Mouse (Mus musculus) myocyte (in vitro differentiated cells): ENCODE results near the gene Nt5dc2. TPM values are rescaled to one million over a fixed set of nuclear protein-coding genes. Genes with fewer than 3 reads are reported as not detected.
A peak's percentile ranks its signal among the peaks of the same experiment; 100 is the strongest.

ENCODE experiments used
- H3K27me3 ChIP-seq: one replicate; pipeline ENCODE4 v1.6.1; 2011; ENCODE audit not compliant: control insufficient read depth, insufficient read depth, insufficient read length
- H3K36me3 ChIP-seq: one replicate; pipeline ENCODE4 v1.6.1; 2011; ENCODE audit not compliant: control insufficient read depth, insufficient read depth
- H3K4me2 ChIP-seq: one replicate; pipeline ENCODE4 v1.6.1; 2011; ENCODE audit warnings: low read depth, control low read depth
- H3K4me3 ChIP-seq: one replicate; pipeline ENCODE4 v1.5.1; 2011; ENCODE audit warnings: mild to moderate bottlenecking, control low read depth, moderate library complexity
- H3K79me2 ChIP-seq: one replicate; pipeline ENCODE4 v1.6.1; 2011; ENCODE audit not compliant: control insufficient read depth, insufficient read depth
- H3ac ChIP-seq: one replicate; pipeline ENCODE4 v1.6.1; 2011; ENCODE audit not compliant: control insufficient read depth, insufficient read length
- CEBPB ChIP-seq: IDR thresholded peaks from 2 replicates; pipeline ENCODE4 v1.6.1; 2011; ENCODE audit warnings: mild to moderate bottlenecking, moderate library complexity; ENCODE audit not compliant: poor library complexity, insufficient read depth, severe bottlenecking
- E2F4 ChIP-seq: IDR thresholded peaks from one replicate; pipeline ENCODE4 v1.6.1; 2011; ENCODE audit warnings: mild to moderate bottlenecking, control low read depth, moderate library complexity; ENCODE audit not compliant: insufficient read depth
- MAX ChIP-seq: IDR thresholded peaks from one replicate; pipeline ENCODE4 v1.6.1; 2011; ENCODE audit warnings: low read depth, mild to moderate bottlenecking, control low read depth
- MYOD1 ChIP-seq, 3 experiments: IDR thresholded peaks; one replicate each; pipeline ENCODE4 v1.6.1; 2011; ENCODE audit warnings: control low read depth in 2 of 3, low read depth in 2 of 3, mild to moderate bottlenecking in 2 of 3, moderate library complexity in 1 of 3; ENCODE audit not compliant: insufficient read length in 2 of 3, control insufficient read depth in 1 of 3
- MYOG ChIP-seq, 3 experiments: IDR thresholded peaks; one replicate each; pipeline ENCODE4 v1.6.1; 2011; ENCODE audit warnings: control low read depth in 2 of 3, low read depth in 2 of 3, mild to moderate bottlenecking in 2 of 3; ENCODE audit not compliant: insufficient read length in 2 of 3, control insufficient read depth in 1 of 3, insufficient read depth in 1 of 3
- POLR2A ChIP-seq: IDR thresholded peaks from one replicate; pipeline ENCODE4 v1.6.1; 2011; ENCODE audit warnings: low read depth, mild to moderate bottlenecking, control low read depth, moderate library complexity; ENCODE audit not compliant: insufficient read length
- POLR2AphosphoS2 ChIP-seq: IDR thresholded peaks from one replicate; pipeline ENCODE4 v1.6.1; 2011; ENCODE audit warnings: low read depth, control low read depth; ENCODE audit not compliant: insufficient read length
- REST ChIP-seq: IDR thresholded peaks from one replicate; pipeline ENCODE4 v1.6.1; 2011; ENCODE audit warnings: mild to moderate bottlenecking, control low read depth, moderate library complexity; ENCODE audit not compliant: insufficient read depth, insufficient read length
- SRF ChIP-seq: IDR thresholded peaks from one replicate; pipeline ENCODE4 v1.6.1; 2011; ENCODE audit warnings: low read depth; ENCODE audit not compliant: control insufficient read depth, insufficient read length
- TCF12 ChIP-seq: IDR thresholded peaks from one replicate; pipeline ENCODE4 v1.6.1; 2011; ENCODE audit warnings: mild to moderate bottlenecking, control low read depth; ENCODE audit not compliant: poor library complexity, insufficient read depth, severe bottlenecking
- TCF3 ChIP-seq: IDR thresholded peaks from one replicate; pipeline ENCODE4 v1.6.1; 2011; ENCODE audit warnings: low read depth, control low read depth; ENCODE audit not compliant: insufficient read length
- USF1 ChIP-seq: IDR thresholded peaks from one replicate; pipeline ENCODE4 v1.6.1; 2011; ENCODE audit warnings: low read depth, mild to moderate bottlenecking, control low read depth, moderate library complexity
- polyA plus RNA-seq: library from polyadenylated mRNA; unstranded; fragments of >200 nt; fragmentation: generic; extraction: Trizol; gene quantifications from one replicate; pipeline ENCODE4 v1.2.1, GENCODE M21; 2012; ENCODE audit warnings: missing spikeins

The Nt5dc2 gene
- polyA plus RNA-seq, 1 experiment: 243 TPM

DNA sequence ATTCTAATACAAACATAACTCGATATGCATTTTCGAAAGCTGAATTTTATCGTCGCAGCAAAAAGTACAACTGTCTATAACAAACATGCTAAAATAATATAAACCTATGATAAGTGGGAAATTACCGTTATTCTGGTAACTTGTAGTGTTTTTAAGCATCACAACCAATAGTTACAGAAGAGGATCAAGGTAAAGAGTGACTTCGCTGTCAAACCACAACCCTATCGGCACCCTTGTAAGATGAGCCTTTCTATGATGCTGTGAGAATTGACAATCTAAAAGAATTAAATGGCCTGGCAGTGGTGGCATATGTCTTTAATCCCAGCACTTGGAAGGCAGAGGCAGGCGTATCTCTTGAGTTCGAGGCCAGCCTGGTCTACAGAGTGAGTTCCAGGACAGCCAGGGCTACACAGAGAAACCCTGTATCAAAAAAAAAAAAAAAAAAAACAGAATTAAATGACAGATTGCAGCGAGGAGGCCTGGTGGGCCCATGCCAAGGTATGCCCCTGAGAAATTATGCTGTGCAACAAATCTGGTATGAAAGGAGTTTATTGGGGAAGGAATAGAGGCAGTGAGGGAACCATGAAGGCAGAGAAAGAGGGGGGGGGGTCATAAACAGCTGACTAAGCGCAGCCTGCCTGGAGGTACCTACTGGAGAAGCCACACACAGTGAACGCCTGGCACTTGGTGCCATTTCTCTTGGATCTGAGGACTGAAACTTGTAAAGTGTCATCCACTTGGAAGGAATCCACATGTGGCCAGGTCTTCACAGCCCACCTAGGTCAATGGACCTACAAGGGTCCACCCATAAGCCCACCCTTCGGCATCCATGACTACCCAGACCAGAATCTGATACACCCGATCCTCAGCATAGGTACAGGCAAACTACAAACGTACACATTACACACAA is 1.3 kb upstream of the Nt5dc2 start:
- Histone ChIP-seq H3K79me2 (peaks cover 28% of the 10 kb centered on the region), H3K4me2 (peak overlapping the region; percentile 77), H3K4me3 (peak overlapping the region; percentile 94), H3ac (peak overlapping the region; percentile 74), H3K36me3 (no peaks in the 10 kb centered on the region), H3K27me3 (no peaks in the 10 kb centered on the region)
- TF ChIP-seq POLR2A (no peak), POLR2AphosphoS2 (no peak), REST (no peak), E2F4 (no peak), MYOG (IDR thresholded peaks at IDR 0.05; ENCODE audit: control insufficient read depth in 1 of 3, insufficient read depth in 1 of 3, insufficient read length in 2 of 3, low read depth in 2 of 3) (no peak), SRF (no peak), CEBPB (no peak), USF1 (no peak), TCF3 (no peak), TCF12 (no peak), MAX (no peak), MYOD1 (IDR thresholded peaks at IDR 0.05; ENCODE audit: control insufficient read depth in 1 of 3, insufficient read length in 2 of 3, low read depth in 2 of 3) (no peak)

DNA sequence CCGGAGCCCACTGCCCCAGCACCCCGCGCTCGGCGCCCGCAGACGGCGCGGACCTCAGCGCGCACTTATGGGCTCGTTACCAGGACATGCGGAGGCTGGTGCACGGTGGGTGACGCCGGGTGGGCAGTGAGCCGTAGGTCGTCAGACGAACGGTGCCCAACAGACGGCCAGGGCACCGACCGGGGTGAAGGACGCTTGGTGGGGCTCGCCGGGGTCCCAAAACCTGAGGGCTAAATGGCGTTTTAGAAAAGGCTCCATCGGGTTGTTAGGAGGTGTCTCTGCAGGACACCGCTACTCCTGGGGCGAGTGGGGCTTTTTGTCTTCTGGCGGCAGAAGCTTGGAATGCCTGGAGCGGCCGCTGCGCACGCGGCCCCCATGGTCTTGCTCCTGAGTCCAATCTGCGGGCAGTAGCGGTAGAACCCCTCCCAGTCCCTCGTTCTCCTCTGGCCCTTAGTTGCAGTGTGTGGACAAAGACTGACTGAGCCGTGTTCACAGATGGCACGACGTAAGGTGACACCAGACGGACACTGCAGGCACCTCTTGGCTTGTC is 494 bp downstream of the Nt5dc2 start:
- TF ChIP-seq USF1 (no peak), POLR2AphosphoS2 (no peak), TCF3 (no peak), MYOD1 (IDR thresholded peaks at IDR 0.05; ENCODE audit: control insufficient read depth in 1 of 3, insufficient read length in 2 of 3, low read depth in 2 of 3) (no peak), POLR2A (no peak)
- H3K4me3 ChIP-seq: peak overlapping the region; percentile 39
- H3K79me2 ChIP-seq: peaks cover 24% of the 10 kb centered on the region
- H3K4me2 ChIP-seq: peak overlapping the region; percentile 76
- peak overlapping the region; percentile 74 for H3ac ChIP-seq
- peaks cover 3% of the 10 kb centered on the region for H3K36me3 ChIP-seq
- no peaks in the 10 kb centered on the region for H3K27me3 ChIP-seq

DNA sequence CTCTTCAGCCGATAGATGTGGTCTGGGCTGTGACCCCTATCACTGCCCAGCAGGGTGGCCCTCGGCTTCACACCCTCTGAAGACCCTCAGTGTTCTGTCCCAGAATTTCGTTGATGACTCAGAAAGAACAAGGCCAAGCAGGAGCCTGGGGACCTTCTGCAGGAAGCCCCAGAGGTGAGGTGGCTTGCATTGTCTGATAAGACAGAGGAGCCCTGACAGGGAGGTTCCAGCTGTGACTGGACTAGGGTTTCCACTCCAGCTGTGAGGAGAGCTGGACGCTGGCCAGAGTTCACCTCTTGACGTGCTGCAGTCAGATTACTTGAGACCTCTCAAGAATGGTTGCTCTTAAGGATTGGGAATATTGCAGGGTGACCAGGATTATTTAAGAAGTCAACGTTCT is 1.2 kb downstream of the Nt5dc2 start:
- TF ChIP-seq REST (no peak), USF1 (no peak), SRF (no peak), MYOD1 (IDR thresholded peaks at IDR 0.05; ENCODE audit: control insufficient read depth in 1 of 3, insufficient read length in 2 of 3, low read depth in 2 of 3) (no peak), POLR2A (no peak), TCF12 (no peak), E2F4 (no peak), TCF3 (no peak), CEBPB (no peak), MAX (no peak), MYOG (IDR thresholded peaks at IDR 0.05; ENCODE audit: control insufficient read depth in 1 of 3, insufficient read depth in 1 of 3, insufficient read length in 2 of 3, low read depth in 2 of 3) (no peak), POLR2AphosphoS2 (no peak)
- H3K4me3 ChIP-seq: peak overlapping the region; percentile 39

DNA sequence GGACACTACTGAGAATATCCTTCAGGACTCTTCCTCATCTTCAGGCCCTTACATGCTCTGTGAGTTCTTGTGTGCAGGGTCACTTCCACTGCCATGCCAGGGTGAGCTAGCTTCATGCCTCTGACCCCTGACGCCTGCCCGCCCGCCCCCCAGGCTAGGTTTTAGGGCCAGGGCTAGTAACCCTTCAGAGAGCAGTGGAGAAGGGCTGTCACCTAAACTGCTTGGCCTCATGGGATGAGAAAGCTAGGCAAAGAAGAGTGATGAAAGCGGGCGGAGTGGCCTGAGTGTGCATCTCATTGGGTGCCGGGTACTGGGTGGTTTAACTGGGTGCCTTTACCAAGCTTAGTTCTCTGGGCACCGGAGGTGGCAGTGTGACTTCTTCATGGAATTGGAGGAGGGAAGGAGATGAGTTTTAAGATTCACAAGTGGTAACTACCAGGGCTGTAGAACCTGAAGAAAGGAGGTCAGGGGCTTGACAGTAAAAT is 1.7 kb downstream of the Nt5dc2 start:
- no peak for TF ChIP-seq POLR2AphosphoS2
- TF ChIP-seq POLR2A: no peak
- TF ChIP-seq SRF: no peak
- TF ChIP-seq MYOG (IDR thresholded peaks at IDR 0.05; ENCODE audit: control insufficient read depth in 1 of 3, insufficient read depth in 1 of 3, insufficient read length in 2 of 3, low read depth in 2 of 3): no peak
- TF ChIP-seq REST: no peak
- TF ChIP-seq MYOD1 (IDR thresholded peaks at IDR 0.05; ENCODE audit: control insufficient read depth in 1 of 3, insufficient read length in 2 of 3, low read depth in 2 of 3): no peak
- no peak for TF ChIP-seq E2F4
- no peak for TF ChIP-seq CEBPB
- TF ChIP-seq TCF12: no peak
- no peak for TF ChIP-seq TCF3
- no peak for TF ChIP-seq USF1
- TF ChIP-seq MAX: no peak
- peak overlapping the region; percentile 39 for H3K4me3 ChIP-seq
- H3ac ChIP-seq: no peak overlapping the region
- H3K27me3 ChIP-seq: no peaks in the 10 kb centered on the region
- peak overlapping the region; percentile 76 for H3K4me2 ChIP-seq
- peaks cover 12% of the 10 kb centered on the region for H3K79me2 ChIP-seq
- H3K36me3 ChIP-seq: peaks cover 3% of the 10 kb centered on the region

More for the DNA sequence above, 1.2 kb downstream of the Nt5dc2 start:
- peaks cover 17% of the 10 kb centered on the region for H3K79me2 ChIP-seq
- peak overlapping the region; percentile 76 for H3K4me2 ChIP-seq
- peaks cover 3% of the 10 kb centered on the region for H3K36me3 ChIP-seq
- no peaks in the 10 kb centered on the region for H3K27me3 ChIP-seq
- H3ac ChIP-seq: peak overlapping the region; percentile 74
